Mouse (Mus musculus) embryonic facial prominence, embryonic 11.5 days (tissue): ENCODE measurements at regions not wholly inside any gene's neighbourhood (a gene's known extent, or its start where the extent isn't known, plus 50 kb on each side); places are given as distances from the start of the nearest gene placed in this dataset.

ENCODE experiments used
- ATAC-seq: fragments of 200-750 bp; cut with Nextera tagmentation; replicated peaks from 2 replicates; pipeline ENCODE4 v1.8.0; 2017; ENCODE audit warnings: low read depth; ENCODE audit not compliant: insufficient number of reproducible peaks, low FRiP score, low TSS enrichment
- DNase-seq: peaks from one replicate; pipeline ENCODE4 v3.0.0-alpha.2; 2015; ENCODE audit warnings: low spot score
- H3K27ac ChIP-seq: fragments of 300-500 bp; sonication (generic); replicated peaks from 2 replicates; pipeline ENCODE4 v1.5.1; 2014; ENCODE audit warnings: mild to moderate bottlenecking, low read depth, low read length, control low read depth
- H3K27me3 ChIP-seq: fragments of 300-500 bp; sonication (generic); 2 replicates; pipeline ENCODE4 v1.6.1; 2014; ENCODE audit warnings: mild to moderate bottlenecking, low read length, moderate library complexity, mixed read lengths; ENCODE audit not compliant: control insufficient read depth, insufficient read depth
- H3K36me3 ChIP-seq: fragments of 300-500 bp; sonication (generic); replicated peaks from 2 replicates; pipeline ENCODE4 v1.6.1; 2014; ENCODE audit warnings: low read depth, mild to moderate bottlenecking, low read length, moderate library complexity, mixed read lengths; ENCODE audit not compliant: control insufficient read depth, insufficient read depth
- H3K4me1 ChIP-seq: fragments of 300-500 bp; sonication (generic); 2 replicates; pipeline ENCODE4 v1.6.1; 2014; ENCODE audit warnings: low read length, mixed read lengths; ENCODE audit not compliant: control insufficient read depth, insufficient read depth
- H3K4me2 ChIP-seq: fragments of 300-500 bp; sonication (generic); 2 replicates; pipeline ENCODE4 v1.6.1; 2014; ENCODE audit warnings: low read depth, mild to moderate bottlenecking, control low read depth, low read length, moderate library complexity
- H3K4me3 ChIP-seq: fragments of 300-500 bp; sonication (generic); 2 replicates; pipeline ENCODE4 v1.5.1; 2014; ENCODE audit warnings: low read depth, low read length, control low read depth
- H3K9ac ChIP-seq: fragments of 300-500 bp; sonication (generic); replicated peaks from 2 replicates; pipeline ENCODE4 v1.6.1; 2014; ENCODE audit warnings: mild to moderate bottlenecking, control low read depth, low read length
- H3K9me3 ChIP-seq: fragments of 300-500 bp; sonication (generic); replicated peaks from 2 replicates; pipeline ENCODE4 v1.6.1; 2016; ENCODE audit warnings: mild to moderate bottlenecking, low read length, inconsistent platforms, mixed read lengths; ENCODE audit not compliant: control insufficient read depth
- WGBS: fragments of 180-500 bp; shearing (Covaris S2); extraction: QIAGEN DNeasy Blood & Tissue Kit; methylation state at CpG from one replicate; pipeline ENCODE4 v1.1.7; 2014; 5-methylcytosine and 5-hydroxymethylcytosine counted together

DNA sequence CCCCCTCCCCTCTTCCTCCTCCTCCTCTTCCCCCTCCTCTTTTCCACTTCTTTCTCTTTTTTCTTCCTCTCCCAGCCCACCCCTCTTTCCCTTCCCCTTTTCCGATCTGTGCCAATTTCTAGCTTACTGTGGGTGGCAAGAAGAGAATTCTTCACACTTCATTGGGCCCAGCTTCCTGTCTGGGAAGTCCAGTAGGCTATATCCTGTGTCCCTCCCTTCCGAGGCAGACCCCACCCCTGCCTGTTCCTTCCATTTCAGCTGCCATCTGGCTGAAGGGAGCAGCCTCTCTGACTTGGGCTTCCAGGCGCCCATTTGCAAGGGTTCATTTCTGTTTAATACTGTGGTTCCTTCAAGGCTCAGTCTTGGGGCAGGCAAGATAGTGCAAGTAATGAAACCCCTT is 86.2 kb upstream of the Mrps10 start:
- no peak overlapping the region for H3K4me3 ChIP-seq
- no peak overlapping the region for H3K9ac ChIP-seq
- no peak overlapping the region for H3K27ac ChIP-seq
- ATAC-seq (no peak), DNase-seq (no peak)
- 48% methylated on average over 3 of the region's 3 CpGs for WGBS
- H3K36me3 ChIP-seq: no peaks in the 10 kb centered on the region; the same call in 1 of the 2 replicates
- H3K27me3 ChIP-seq: no peaks in the 10 kb centered on the region
- H3K9me3 ChIP-seq: no peaks in the 10 kb centered on the region
- H3K4me1 ChIP-seq: no peaks in the 10 kb centered on the region
- H3K4me2 ChIP-seq: no peak overlapping the region

DNA sequence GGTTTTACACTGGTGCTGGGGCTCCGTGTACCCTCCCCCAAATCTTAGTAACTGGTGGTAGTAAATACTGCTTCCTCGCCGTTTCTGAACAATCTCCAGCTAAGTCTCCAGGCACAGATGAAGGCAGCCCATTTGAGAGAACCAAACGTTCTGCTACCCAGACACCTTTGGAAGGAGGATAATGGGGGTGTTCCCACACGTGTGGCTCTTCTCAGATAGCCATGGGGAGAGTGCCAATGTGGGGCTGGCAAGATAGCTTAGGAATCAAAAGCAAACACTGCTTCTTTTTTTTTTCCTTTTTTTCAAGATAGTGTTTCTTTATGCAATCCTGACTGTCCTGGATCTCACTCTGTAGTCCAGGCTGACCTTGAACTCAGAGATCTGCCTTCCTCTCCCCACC is 90.8 kb upstream of the Mrps10 start:
- no peak overlapping the region for H3K4me2 ChIP-seq
- no peaks in the 10 kb centered on the region for H3K9me3 ChIP-seq
- H3K27me3 ChIP-seq: no peaks in the 10 kb centered on the region
- no peaks in the 10 kb centered on the region for H3K36me3 ChIP-seq
- DNase-seq (no peak), ATAC-seq (no peak)
- H3K4me1 ChIP-seq: no peaks in the 10 kb centered on the region
- WGBS: 88% methylated on average over 5 of the region's 5 CpGs
- H3K27ac ChIP-seq: no peak overlapping the region
- no peak overlapping the region for H3K4me3 ChIP-seq
- no peak overlapping the region for H3K9ac ChIP-seq

DNA sequence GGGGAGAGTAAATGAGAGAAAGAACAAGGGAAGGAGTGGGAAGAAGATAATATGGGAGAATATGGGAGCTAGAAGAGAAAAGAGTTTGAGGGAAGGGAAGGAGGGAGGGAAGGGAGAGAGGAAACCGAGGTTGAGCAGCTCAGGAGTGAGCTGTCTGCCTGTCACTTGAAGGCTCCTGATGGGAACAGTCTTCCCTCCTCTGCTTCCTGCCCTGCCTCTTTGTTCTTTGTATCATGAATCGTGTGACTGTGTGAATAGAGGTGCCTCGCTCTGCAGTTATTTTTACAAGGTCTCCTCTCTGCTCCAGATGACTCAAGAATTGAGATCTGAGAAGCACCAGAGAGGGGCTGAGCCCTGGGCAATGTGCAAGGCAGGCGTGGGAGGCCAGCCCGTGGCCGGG is 92.0 kb upstream of the Mrps10 start:
- Histone ChIP-seq H3K9me3 (no peaks in the 10 kb centered on the region), H3K4me2 (no peak overlapping the region), H3K27ac (no peak overlapping the region), H3K4me3 (no peak overlapping the region), H3K4me1 (no peaks in the 10 kb centered on the region), H3K36me3 (no peaks in the 10 kb centered on the region), H3K27me3 (no peaks in the 10 kb centered on the region), H3K9ac (no peak overlapping the region)
- 49% methylated on average over 6 of the region's 6 CpGs for WGBS
- no peak for DNase-seq
- no peak for ATAC-seq

DNA sequence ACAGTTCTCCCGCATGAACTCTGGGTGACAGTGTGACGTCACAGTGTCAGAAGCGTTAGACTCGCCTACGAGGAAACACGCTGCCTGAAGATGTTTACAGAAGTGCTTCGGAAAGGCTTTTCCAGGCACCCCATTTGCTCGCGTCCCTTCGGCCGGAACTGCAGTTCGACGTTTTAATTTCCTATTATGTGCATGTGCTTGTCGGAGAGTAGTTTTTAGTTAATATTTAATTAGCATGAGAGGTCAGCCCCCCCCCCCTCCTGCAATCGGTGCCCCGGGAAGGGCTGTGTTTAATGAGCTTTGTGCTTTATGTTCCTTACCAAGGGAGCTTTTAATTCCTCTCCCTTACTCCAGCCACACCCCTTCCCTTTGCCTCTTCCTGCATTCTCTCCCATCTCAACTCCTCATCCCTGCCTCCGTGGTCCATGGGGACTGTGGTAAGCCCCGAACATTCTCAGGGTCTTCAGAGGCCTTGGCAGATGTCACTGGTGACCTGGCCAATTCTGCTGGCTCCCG is 92.8 kb upstream of the Mrps10 start:
- no peak overlapping the region for H3K4me2 ChIP-seq
- H3K9ac ChIP-seq: no peak overlapping the region
- no peak for DNase-seq
- WGBS: 88% methylated on average over 19 of the region's 19 CpGs
- H3K36me3 ChIP-seq: no peaks in the 10 kb centered on the region
- no peaks in the 10 kb centered on the region for H3K4me1 ChIP-seq
- H3K4me3 ChIP-seq: no peak overlapping the region
- H3K9me3 ChIP-seq: no peaks in the 10 kb centered on the region
- no peaks in the 10 kb centered on the region for H3K27me3 ChIP-seq
- H3K27ac ChIP-seq: no peak overlapping the region
- ATAC-seq: no peak

DNA sequence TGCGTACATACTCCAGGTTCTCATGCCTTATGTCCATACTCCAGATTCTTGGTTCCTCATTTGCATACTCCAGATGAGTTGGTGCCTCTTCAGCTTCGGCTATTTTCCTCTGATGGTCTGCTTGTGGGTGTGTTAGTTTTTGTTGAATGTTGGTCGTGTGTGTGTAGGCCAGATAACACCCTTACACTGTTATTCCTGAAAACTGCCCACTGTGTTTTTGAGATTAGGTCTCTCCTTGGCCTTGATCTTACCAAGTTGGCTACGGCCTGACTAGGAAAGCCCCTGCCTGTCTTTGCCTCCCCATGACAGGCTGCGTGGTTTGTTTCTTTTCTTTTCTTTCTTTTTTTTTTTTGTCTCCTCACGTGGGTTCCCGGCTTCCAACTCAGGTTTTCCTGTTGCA is 95.4 kb upstream of the Mrps10 start:
- no peak overlapping the region for H3K4me2 ChIP-seq
- H3K27ac ChIP-seq: no peak overlapping the region
- no peaks in the 10 kb centered on the region for H3K4me1 ChIP-seq
- 89% methylated on average over 7 of the region's 7 CpGs for WGBS
- H3K9ac ChIP-seq: no peak overlapping the region
- DNase-seq: no peak
- no peak for ATAC-seq
- no peaks in the 10 kb centered on the region for H3K27me3 ChIP-seq
- no peaks in the 10 kb centered on the region for H3K36me3 ChIP-seq
- no peaks in the 10 kb centered on the region for H3K9me3 ChIP-seq
- H3K4me3 ChIP-seq: no peak overlapping the region

DNA sequence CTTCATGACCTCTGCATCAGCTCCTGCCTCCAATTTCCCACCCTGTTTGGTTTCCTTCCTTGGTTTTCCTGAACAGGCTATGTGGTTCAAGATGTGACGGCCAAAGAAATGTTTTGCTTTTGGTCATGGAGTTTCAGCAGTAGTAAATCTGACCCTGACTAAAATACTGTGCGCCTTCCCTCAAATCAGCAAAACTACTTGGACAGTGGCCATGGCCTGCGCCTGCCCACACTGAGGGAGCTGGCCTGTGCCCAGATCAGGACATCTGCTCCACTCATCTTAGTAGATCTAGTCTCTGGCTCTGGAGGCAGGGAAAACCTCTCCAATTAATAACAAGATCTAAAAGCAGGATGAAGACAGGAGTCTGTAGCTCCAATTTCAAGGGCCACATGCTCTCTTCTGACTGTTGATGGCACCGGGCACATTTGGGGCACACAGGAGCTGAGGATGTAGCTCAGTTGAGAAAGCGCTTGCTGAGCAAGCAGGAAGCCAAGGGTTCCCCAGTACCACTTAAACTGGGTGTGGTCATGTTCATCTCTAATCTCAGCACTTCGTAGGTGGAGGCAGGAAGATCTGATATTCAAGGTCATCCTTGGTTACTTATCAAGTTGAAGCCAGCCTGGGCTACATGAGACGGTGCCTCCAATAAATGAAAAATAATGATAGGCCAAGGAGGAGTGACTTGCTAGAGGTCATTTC is 96.6 kb upstream of the Mrps10 start:
- no peak for ATAC-seq
- Histone ChIP-seq H3K4me2 (no peak overlapping the region), H3K9ac (no peak overlapping the region), H3K4me1 (no peaks in the 10 kb centered on the region), H3K27ac (no peak overlapping the region), H3K27me3 (no peaks in the 10 kb centered on the region), H3K36me3 (no peaks in the 10 kb centered on the region), H3K4me3 (no peak overlapping the region), H3K9me3 (no peaks in the 10 kb centered on the region)
- 92% methylated on average over 7 of the region's 7 CpGs for WGBS
- no peak for DNase-seq

DNA sequence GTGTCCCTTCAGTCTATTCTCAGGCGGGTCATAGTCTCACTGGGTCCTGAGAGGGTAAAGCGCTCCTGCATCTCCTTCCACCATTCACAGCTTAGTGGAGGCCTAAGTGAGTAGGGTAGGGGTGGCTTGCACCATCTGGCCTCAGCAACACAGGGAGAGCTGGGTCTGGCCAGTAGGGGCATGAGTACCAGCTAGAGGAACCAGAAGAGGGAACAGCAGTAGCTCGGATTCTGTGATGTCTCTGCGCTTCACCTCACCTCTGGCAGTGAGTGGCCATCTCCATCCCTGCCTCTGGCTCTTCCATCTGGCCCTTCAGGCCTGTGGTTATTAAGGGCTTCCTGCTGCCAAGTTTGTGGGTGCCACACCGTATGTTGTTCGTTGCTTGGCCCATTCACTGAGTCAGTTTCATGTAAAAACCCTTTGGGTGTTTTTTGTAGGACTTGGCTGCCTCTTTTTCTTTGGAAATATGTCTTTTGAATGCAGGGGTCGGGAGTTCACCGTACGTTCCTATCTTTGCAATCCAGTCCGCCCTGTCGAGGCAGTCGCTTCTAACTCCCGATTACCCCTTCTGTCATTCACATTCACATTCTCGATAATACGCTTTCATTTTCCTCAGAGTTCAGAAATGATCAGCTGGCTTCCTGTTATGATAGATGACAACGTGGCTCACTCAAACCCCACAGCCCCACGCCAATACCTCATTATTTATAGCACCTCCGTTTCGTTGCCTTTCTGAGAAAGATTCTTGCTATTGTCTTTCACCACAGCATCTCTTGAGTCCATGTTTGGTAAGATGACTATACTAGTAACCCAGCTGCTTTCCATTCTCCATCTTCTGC is 99.4 kb upstream of the Mrps10 start:
- no peak overlapping the region for H3K4me2 ChIP-seq
- no peak for ATAC-seq
- no peaks in the 10 kb centered on the region for H3K4me1 ChIP-seq
- H3K36me3 ChIP-seq: no peaks in the 10 kb centered on the region
- H3K4me3 ChIP-seq: no peak overlapping the region
- H3K27ac ChIP-seq: no peak overlapping the region
- H3K9me3 ChIP-seq: no peaks in the 10 kb centered on the region
- DNase-seq: no peak
- WGBS: 95% methylated on average over 19 of the region's 19 CpGs
- H3K27me3 ChIP-seq: no peaks in the 10 kb centered on the region
- no peak overlapping the region for H3K9ac ChIP-seq

DNA sequence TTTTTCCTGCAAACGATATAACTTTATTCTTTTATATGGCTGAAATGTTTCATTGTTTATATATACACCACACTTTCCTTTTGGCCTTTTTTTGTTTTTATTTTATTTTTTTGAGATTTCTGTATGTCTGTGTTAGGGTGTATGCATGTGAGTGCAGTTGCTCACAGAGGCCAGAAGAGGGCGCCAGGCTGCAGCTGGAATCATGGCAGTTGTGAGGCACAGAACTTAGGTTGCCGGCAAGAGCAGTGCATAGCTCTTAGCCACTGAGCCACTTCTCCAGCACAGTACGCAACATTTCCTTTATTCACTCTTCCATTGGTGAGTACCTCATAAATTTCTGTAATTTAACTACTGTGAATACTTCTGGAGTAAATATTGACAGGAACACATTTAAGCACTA is 100.8 kb upstream of the Mrps10 start:
- no peak overlapping the region for H3K4me3 ChIP-seq
- WGBS: 86% methylated on average over 4 of the region's 4 CpGs
- no peaks in the 10 kb centered on the region for H3K9me3 ChIP-seq
- no peaks in the 10 kb centered on the region for H3K36me3 ChIP-seq
- H3K4me1 ChIP-seq: no peaks in the 10 kb centered on the region
- no peak overlapping the region for H3K27ac ChIP-seq
- no peak overlapping the region for H3K4me2 ChIP-seq
- no peak overlapping the region for H3K9ac ChIP-seq
- H3K27me3 ChIP-seq: no peaks in the 10 kb centered on the region
- no peak for DNase-seq
- ATAC-seq: no peak
